Mouse (Mus musculus) CH12.LX (cell line): ENCODE results near the gene Plpp3. TPM values are rescaled to one million over a fixed set of nuclear protein-coding genes. Genes with fewer than 3 reads are reported as not detected.

ENCODE experiments used
- DNase-seq: peaks from one replicate; pipeline ENCODE4 v3.0.0-alpha.2; 2013; ENCODE audit errors: extremely low read depth
- H3K27ac ChIP-seq: 2 replicates; pipeline ENCODE4 v1.5.1; 2012; ENCODE audit warnings: low read depth, mild to moderate bottlenecking, control low read depth, moderate library complexity; ENCODE audit not compliant: insufficient read depth
- H3K27me3 ChIP-seq: replicated peaks from 2 replicates; pipeline ENCODE3; 2012; ENCODE audit warnings: inconsistent platforms
- H3K36me3 ChIP-seq, 2 experiments: replicated peaks in 1 of 2; 2 replicates each; pipeline versions ENCODE3 to v1.6.1; 2012; ENCODE audit warnings: inconsistent platforms in 1 of 2, low read length in 1 of 2, mild to moderate bottlenecking in 1 of 2, mixed read lengths in 1 of 2, moderate library complexity in 1 of 2; ENCODE audit not compliant: control insufficient read depth in 1 of 2, insufficient read depth in 1 of 2
- H3K4me1 ChIP-seq, 2 experiments: 2 replicates each; pipeline ENCODE4 v1.6.1; 2012; ENCODE audit warnings: inconsistent platforms in 1 of 2, moderate library complexity in 1 of 2; ENCODE audit not compliant: insufficient read depth in 2 of 2, control insufficient read depth in 1 of 2
- H3K4me2 ChIP-seq: 2 replicates; pipeline ENCODE4 v1.6.1; 2012; ENCODE audit warnings: low read depth, mild to moderate bottlenecking, control low read depth; ENCODE audit not compliant: poor library complexity, insufficient read depth, severe bottlenecking
- H3K4me3 ChIP-seq, 3 experiments: fragments of 150-350 bp in 1 of 3; sonication (generic) in 1 of 3; replicated peaks in 1 of 3; 2 replicates each; pipeline versions ENCODE3 to v1.5.1; 2011 to 2012; ENCODE audit warnings: low read depth in 2 of 3, low read length in 2 of 3, mild to moderate bottlenecking in 2 of 3, moderate library complexity in 2 of 3, control low read depth in 1 of 3, improper control_type of control experiment in 1 of 3, inconsistent platforms in 1 of 3, mixed read lengths in 1 of 3; ENCODE audit not compliant: poor library complexity in 1 of 3
- H3K79me2 ChIP-seq: replicated peaks from 2 replicates; pipeline ENCODE4 v1.6.1; 2012; ENCODE audit warnings: mild to moderate bottlenecking, moderate library complexity; ENCODE audit not compliant: control insufficient read depth, poor library complexity, insufficient read depth, severe bottlenecking; ENCODE audit errors: extremely low read depth
- H3K9ac ChIP-seq: 2 replicates; pipeline ENCODE4 v1.6.1; 2012; ENCODE audit warnings: low read depth, mild to moderate bottlenecking, control low read depth, moderate library complexity; ENCODE audit not compliant: insufficient read depth
- H3K9me3 ChIP-seq: replicated peaks from 2 replicates; pipeline ENCODE3; 2012; ENCODE audit warnings: low read length, inconsistent platforms, mixed read lengths
- BHLHE40 ChIP-seq: IDR thresholded peaks from 2 replicates; pipeline ENCODE4 v1.6.1; 2011; ENCODE audit warnings: mild to moderate bottlenecking, low read depth, low read length, improper control_type of control experiment
- CHD1 ChIP-seq: IDR thresholded peaks from 2 replicates; pipeline ENCODE4 v1.6.1; 2012; ENCODE audit warnings: low read depth, low read length, improper control_type of control experiment, inconsistent platforms
- CTCF ChIP-seq, 2 experiments: IDR thresholded peaks in 1 of 2; conservative IDR thresholded peaks in 1 of 2; 2 replicates each; pipeline ENCODE4 v1.5.1; 2011 to 2012; ENCODE audit warnings: low read depth in 2 of 2, low read length in 2 of 2, improper control_type of control experiment in 1 of 2, inconsistent platforms in 1 of 2, mild to moderate bottlenecking in 1 of 2, moderate library complexity in 1 of 2
- EP300 ChIP-seq: IDR thresholded peaks from 2 replicates; pipeline ENCODE4 v1.6.1; 2011; ENCODE audit warnings: low read length, improper control_type of control experiment
- IRF4 ChIP-seq: IDR thresholded peaks from 2 replicates; pipeline ENCODE4 v1.6.1; 2014; ENCODE audit warnings: low read depth, mild to moderate bottlenecking, inconsistent platforms, low read length, improper control_type of control experiment
- JUND ChIP-seq: conservative IDR thresholded peaks from 2 replicates; pipeline ENCODE4 v1.6.1; 2011; ENCODE audit warnings: low read depth, low read length, improper control_type of control experiment
- KAT2A ChIP-seq: IDR thresholded peaks from 2 replicates; pipeline ENCODE4 v1.6.1; 2012; ENCODE audit warnings: low read length, improper control_type of control experiment, inconsistent platforms; ENCODE audit not compliant: insufficient replicate concordance
- MEF2A ChIP-seq: IDR thresholded peaks from 2 replicates; pipeline ENCODE4 v1.6.1; 2014; ENCODE audit warnings: low read depth, mild to moderate bottlenecking, inconsistent platforms, low read length, improper control_type of control experiment, borderline replicate concordance
- NELFE ChIP-seq: IDR thresholded peaks from 2 replicates; pipeline ENCODE4 v1.6.1; 2011; ENCODE audit warnings: low read depth, low read length, improper control_type of control experiment
- NRF1 ChIP-seq: IDR thresholded peaks from 2 replicates; pipeline ENCODE4 v1.6.1; 2014; ENCODE audit warnings: low read depth, mild to moderate bottlenecking, inconsistent platforms, low read length, improper control_type of control experiment, moderate library complexity
- RCOR1 ChIP-seq: conservative IDR thresholded peaks from 2 replicates; pipeline ENCODE4 v1.6.1; 2012; ENCODE audit warnings: low read depth, mild to moderate bottlenecking, inconsistent platforms, low read length, improper control_type of control experiment
- SMC3 ChIP-seq: IDR thresholded peaks from 2 replicates; pipeline ENCODE4 v1.6.1; 2011; ENCODE audit warnings: low read depth, low read length, improper control_type of control experiment
- TCF12 ChIP-seq: IDR thresholded peaks from 2 replicates; pipeline ENCODE4 v1.6.1; 2014; ENCODE audit warnings: low read depth, mild to moderate bottlenecking, inconsistent platforms, low read length, improper control_type of control experiment
- UBTF ChIP-seq: IDR thresholded peaks from 2 replicates; pipeline ENCODE4 v1.6.1; 2012; ENCODE audit warnings: low read depth, mild to moderate bottlenecking, inconsistent platforms, low read length, improper control_type of control experiment, moderate library complexity
- USF2 ChIP-seq: conservative IDR thresholded peaks from 2 replicates; pipeline ENCODE4 v1.6.1; 2011; ENCODE audit warnings: low read depth, low read length, improper control_type of control experiment
- ZC3H11A ChIP-seq: IDR thresholded peaks from 2 replicates; pipeline ENCODE4 v1.6.1; 2012; ENCODE audit warnings: low read depth, mild to moderate bottlenecking, inconsistent platforms, low read length, improper control_type of control experiment
- ZKSCAN1 ChIP-seq: IDR thresholded peaks from 2 replicates; pipeline ENCODE4 v1.6.1; 2012; ENCODE audit warnings: low read depth, inconsistent platforms, low read length, improper control_type of control experiment, borderline replicate concordance
- dilution Hi-C: fragments of 300-500 bp; cut with MboI; formaldehyde crosslinking; loops from 2 replicates; pipeline ENCODE4 v1.14.3; 2020; ENCODE audit warnings: low sequenced_read_pairs; ENCODE audit not compliant: extremely low pct_unique_long_range_greater_than_20kb, extremely low pct_ligation_motif_present
- in situ Hi-C: fragments of 300-500 bp; cut with MboI; formaldehyde crosslinking; loops from 3 replicates; pipeline ENCODE4 v1.14.3; 2019; ENCODE audit warnings: low sequenced_read_pairs, low pct_ligation_motif_present, low pct_unique_long_range_greater_than_20kb, mixed read lengths
- polyA plus RNA-seq: library from polyadenylated mRNA; unstranded; fragments of >175 nt; gene quantifications from 2 replicates; pipeline ENCODE4 v1.2.1, GENCODE M21; 2012; ENCODE audit warnings: low read depth; ENCODE audit not compliant: insufficient read length
- total RNA-seq, 2 experiments: library from RNA; depleted of rRNA; stranded (reverse); fragments of 300-350 nt in 1 of 2; fragments of >200 nt in 1 of 2; gene quantifications; 2 replicates each; pipeline ENCODE4 v1.2.3; 2012 to 2014

Gene Plpp3
- total and polyA plus RNA-seq, 3 experiments: 0.34 to 1.6 (median 1.2) TPM

- no peak overlapping the region for H3K4me3 ChIP-seq
- H3K9me3 ChIP-seq: no peaks in the 10 kb centered on the region
- no peak overlapping the region for H3K9ac ChIP-seq
- no peak for TF ChIP-seq BHLHE40
- TF ChIP-seq KAT2A: no peak
- TF ChIP-seq JUND: no peak
- TF ChIP-seq NELFE: no peak
- TF ChIP-seq TCF12: no peak
- no peak for TF ChIP-seq NRF1
- no peak for TF ChIP-seq RCOR1
- no peak for TF ChIP-seq EP300
- no peak for TF ChIP-seq ZC3H11A
- no peak for TF ChIP-seq USF2
- TF ChIP-seq CTCF (conservative IDR thresholded peaks at IDR 0.05 in 1 of 2, IDR thresholded peaks at IDR 0.05 in 1 of 2; ENCODE audit: low read depth in 2 of 2, low read length in 2 of 2): no peak
- no peak for TF ChIP-seq SMC3
- TF ChIP-seq ZKSCAN1: no peak
- TF ChIP-seq IRF4: no peak
- TF ChIP-seq MEF2A: no peak
- TF ChIP-seq CHD1: no peak
- no peak for TF ChIP-seq UBTF
- no peaks in the 10 kb centered on the region for H3K79me2 ChIP-seq
- H3K27ac ChIP-seq: no peak overlapping the region
- in situ Hi-C loops (no loop called here), dilution Hi-C loops (no loop called here)
- H3K36me3 ChIP-seq: no peaks in the 10 kb centered on the region
- peaks cover 0 to 3% of the 10 kb centered on the region in 2 experiments; a peak in 1 of 4 replicates for H3K4me1 ChIP-seq
- H3K4me2 ChIP-seq: no peak overlapping the region
- H3K27me3 ChIP-seq: peaks cover 6% of the 10 kb centered on the region
- no peak for DNase-seq
Measured at GRCm38 (mm10) chr4:105113042-105113441, 44.1 kb upstream of the Plpp3 start.

- Histone ChIP-seq H3K27me3 (peaks cover 6% of the 10 kb centered on the region), H3K4me1 (peaks cover 0 to 3% of the 10 kb centered on the region in 2 experiments; a peak in 1 of 4 replicates), H3K9me3 (no peaks in the 10 kb centered on the region), H3K36me3 (no peaks in the 10 kb centered on the region), H3K4me3 (no peak overlapping the region), H3K27ac (no peak overlapping the region), H3K79me2 (no peaks in the 10 kb centered on the region), H3K9ac (no peak overlapping the region), H3K4me2 (no peak overlapping the region)
- TF ChIP-seq BHLHE40: no peak
- in situ Hi-C loops: no loop called here
- DNase-seq: no peak
- dilution Hi-C loops: no loop called here
Measured at GRCm38 (mm10) chr4:105113468-105113867, 43.7 kb upstream of the Plpp3 start.
